Mouse (Mus musculus): Measurements from ENCODE around the gene H2-M5. TPM values are rescaled to one million over a fixed set of nuclear protein-coding genes. Genes with fewer than 3 reads are reported as not detected.

Gene H2-M5
- not detected for polyA plus RNA-seq (2017; shearing (Covaris generic))

DNA sequence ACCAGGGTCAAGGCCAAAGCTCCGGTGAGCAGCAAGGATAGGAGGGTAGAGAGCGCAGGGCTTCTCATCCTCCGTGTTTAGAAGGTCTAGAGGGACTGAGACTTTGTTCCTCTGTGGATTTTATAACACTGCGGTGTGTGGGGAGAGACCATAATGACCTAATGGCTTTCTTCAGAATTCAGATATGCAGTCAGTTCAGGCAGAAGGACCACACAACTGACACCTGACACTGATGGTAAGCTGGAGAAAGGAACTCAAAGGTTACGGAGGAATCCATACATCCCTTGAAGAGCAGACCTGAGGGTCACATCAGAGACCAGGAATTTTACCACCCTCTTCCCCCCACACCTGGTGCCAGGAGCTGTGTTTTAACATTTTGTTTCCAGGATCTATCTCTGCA lies at the start of gene H2-M5:
H2-M5 (minus strand) TSS at position 101 of the 400 bp plus-strand sequence.

GRCm38 (mm10) chr17:37022628-37023576 lies 33.6 kb upstream of the H2-M5 start, which contains the start of gene Mog:
TSS of gene Mog (minus strand) at chr17:37023398.

GRCm38 (mm10) chr17:37000863-37001262 lies 11.5 kb upstream of the H2-M5 start, which contains the start of gene Zfp57:
TSS of gene Zfp57 (plus strand) at chr17:37001163.

DNA sequence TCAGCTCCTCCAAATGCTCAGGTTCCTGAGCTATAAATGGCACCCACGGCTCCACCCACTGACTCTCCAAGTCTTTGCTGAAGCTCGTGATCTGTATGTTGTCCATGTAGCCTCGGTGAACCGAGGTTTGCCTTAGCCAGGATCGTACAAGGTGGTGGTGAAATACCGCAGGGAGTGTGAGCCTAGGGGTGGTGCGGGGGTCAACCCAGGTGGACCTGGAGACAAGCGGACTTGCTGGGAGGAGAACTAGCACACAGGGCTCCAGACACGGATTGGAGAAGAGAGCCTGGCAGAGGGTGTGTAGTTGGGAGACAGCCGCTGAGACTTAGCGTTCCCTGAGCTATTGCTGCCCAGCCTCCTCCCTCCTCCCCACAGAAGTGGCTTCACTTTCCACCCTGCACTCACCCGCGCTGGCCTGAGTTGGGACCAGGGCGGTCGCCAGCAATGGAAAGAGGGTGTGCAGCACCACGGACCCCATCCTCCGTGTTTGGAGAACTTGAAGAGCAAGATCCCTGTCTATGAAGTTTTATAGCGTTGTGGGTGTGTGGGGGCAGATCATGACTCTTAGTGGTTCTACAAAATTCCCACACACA lies 8.0 kb downstream of the H2-M5 start, which contains the start of gene 2410137M14Rik:
2410137M14Rik (minus strand) TSS at position 17 of the 593 bp plus-strand sequence.

DNA sequence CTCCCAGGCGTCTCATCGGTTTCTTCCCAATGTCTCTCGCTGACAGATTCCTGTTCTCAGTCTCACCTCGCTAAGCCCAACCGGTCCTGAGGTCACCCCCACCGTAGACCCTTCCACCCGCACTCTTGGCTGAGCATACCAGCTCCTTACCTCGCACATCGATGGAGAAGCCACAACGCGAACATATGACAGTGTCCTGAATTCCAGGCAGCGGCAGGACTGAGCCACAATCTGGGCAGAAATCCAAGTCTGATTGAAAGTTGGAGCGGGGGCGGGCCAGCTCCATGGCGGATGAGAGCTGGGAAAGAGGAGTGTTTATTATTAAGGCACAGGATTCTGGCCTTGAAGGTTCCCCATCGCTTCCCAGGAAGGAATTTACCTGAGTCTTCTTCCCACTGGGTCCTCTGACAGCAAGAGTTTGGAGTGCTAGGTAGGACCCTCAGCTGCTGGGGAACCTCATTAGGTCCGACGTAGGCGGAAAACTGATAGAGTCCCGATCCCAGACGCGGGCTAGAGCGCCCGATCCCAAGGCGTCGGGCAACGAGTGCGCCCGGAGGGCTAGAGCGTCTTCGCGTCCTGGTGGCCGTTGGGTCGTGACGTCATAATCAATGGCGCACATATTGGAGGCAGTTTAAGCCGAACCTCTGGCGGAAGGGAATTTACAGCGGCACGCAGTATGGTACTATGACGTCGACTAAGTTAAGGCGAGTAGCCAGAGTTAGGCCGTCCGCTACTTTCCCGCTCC lies 31.2 kb downstream of the H2-M5 start, which contains the start of the genes Znrd1 and Znrd1as:
Znrd1 (minus strand) TSS at position 561 of the 745 bp plus-strand sequence.
Znrd1as (plus strand) TSS at position 594 of the 745 bp plus-strand sequence.

DNA sequence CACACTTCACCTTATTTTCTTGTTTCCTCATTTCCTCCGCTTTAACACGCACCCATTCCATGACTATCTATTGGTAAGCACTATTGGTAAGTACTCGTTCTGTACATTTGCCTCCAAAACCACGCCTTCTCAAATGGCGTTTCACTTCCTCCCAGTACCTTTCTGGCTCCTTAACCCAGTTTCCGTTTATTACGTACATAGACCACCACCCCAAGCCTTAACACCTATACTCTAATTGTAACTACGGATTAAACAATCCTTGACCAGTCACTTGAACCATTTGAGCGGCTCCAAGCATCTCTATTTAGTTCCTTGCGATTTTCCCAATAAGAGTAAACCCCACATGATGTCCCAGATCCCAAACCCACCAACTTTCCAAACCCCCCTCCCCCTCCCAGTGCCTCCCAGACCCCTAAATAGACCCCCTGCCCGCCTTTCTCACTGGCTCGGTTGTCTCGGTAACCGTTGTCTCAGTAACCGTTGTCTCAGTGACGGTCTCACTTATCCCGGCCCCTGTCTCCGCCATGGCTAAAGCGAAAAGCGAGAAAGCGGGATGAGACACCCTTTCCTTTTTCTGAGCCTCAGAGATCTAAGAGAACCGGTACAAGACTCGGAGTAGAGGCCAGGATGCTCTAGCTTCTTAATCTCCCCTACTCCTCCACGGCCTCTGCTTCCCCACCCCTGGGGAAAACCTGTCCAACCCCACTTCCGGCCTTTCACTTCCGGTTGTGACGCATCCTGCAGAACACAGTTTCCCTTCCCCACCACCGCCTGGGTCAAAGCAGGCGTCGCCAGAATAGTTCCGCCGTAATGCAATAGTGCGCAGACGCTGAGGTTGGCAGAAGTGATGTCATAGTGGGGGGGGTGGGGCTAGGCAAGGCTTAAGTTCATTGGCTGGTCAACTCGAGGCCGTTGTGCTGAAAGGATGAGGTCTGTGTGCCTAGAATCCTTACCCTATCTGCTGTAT lies 38.1 kb downstream of the H2-M5 start, which contains the start of gene Ppp1r11:
Ppp1r11 (minus strand) TSS at position 761 of the 967 bp plus-strand sequence.

DNA sequence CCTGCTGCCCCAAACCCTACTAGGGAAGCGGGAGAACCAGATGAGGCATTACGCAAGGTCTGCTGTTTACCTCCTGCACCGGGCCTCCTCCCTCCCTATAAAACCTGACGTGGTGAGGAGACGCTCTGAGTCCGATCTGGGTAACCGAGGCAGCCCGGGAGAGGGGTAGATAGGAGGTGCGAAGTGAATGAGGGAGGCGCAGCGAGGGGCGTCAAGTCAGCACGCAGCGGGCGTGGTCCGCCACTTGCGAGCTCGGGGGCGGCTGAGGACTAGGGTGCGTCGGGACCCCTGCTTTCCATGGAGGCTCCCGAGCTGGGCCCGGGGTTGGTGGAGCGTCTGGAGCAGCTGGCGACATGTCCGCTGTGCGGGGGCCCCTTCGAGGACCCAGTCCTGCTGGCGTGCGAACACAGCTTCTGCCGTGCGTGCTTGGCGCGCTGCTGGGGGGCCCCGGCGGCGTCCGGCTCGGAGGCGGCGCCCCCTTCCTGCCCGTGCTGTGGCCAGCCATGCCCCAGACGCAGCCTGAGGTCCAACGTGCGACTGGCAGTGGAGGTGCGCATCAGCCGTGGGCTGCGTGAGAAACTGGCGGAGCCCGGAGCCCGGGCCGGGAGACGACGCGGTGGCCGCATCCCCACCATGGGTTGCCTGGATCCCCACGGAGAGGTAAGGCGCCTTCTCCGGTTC lies 46.4 kb downstream of the H2-M5 start, which contains the start of gene Rnf39:
Rnf39 (plus strand) TSS at position 128 of the 681 bp plus-strand sequence.

Other genes starting within 250 kb of the H2-M5 start
- not detected for gene H2-M10.5, start 216.6 kb downstream of the H2-M5 start, polyA plus RNA-seq (2017; shearing (Covaris generic))
- not detected for gene H2-M10.6, start 177.4 kb downstream of the H2-M5 start, polyA plus RNA-seq (2017; shearing (Covaris generic))
- gene Trim26, start 152.4 kb downstream of the H2-M5 start, polyA plus RNA-seq (2017; shearing (Covaris generic)) = 141 TPM
- gene Trim15, start 122.3 kb downstream of the H2-M5 start, polyA plus RNA-seq (2017; shearing (Covaris generic)) = 0.26 TPM
- not detected for gene Trim10, start 120.0 kb downstream of the H2-M5 start, polyA plus RNA-seq (2017; shearing (Covaris generic))
- not detected for gene Trim40, start 99.4 kb downstream of the H2-M5 start, polyA plus RNA-seq (2017; shearing (Covaris generic))
- gene Trim31, start 91.4 kb downstream of the H2-M5 start, polyA plus RNA-seq (2017; shearing (Covaris generic)) = not detected
- 0.53 TPM for gene Rnf39, start 46.6 kb downstream of the H2-M5 start, polyA plus RNA-seq (2017; shearing (Covaris generic))
- 108 TPM for gene Ppp1r11, start 37.8 kb downstream of the H2-M5 start, polyA plus RNA-seq (2017; shearing (Covaris generic))
- gene Znrd1, start 31.0 kb downstream of the H2-M5 start, polyA plus RNA-seq (2017; shearing (Covaris generic)) = 99.8 TPM
- 1.2 TPM for gene Znrd1as, start 30.9 kb downstream of the H2-M5 start, polyA plus RNA-seq (2017; shearing (Covaris generic))
- gene 2410137M14Rik, start 8.3 kb downstream of the H2-M5 start, polyA plus RNA-seq (2017; shearing (Covaris generic)) = not detected
- not detected for gene Zfp57, start 11.6 kb upstream of the H2-M5 start, polyA plus RNA-seq (2017; shearing (Covaris generic))
- not detected for gene Mog, start 33.9 kb upstream of the H2-M5 start, polyA plus RNA-seq (2017; shearing (Covaris generic))
- gene Gabbr1, start 56.4 kb upstream of the H2-M5 start, polyA plus RNA-seq (2017; shearing (Covaris generic)) = 15.7 TPM
- gene Olfr90, start 99.0 kb upstream of the H2-M5 start, polyA plus RNA-seq (2017; shearing (Covaris generic)) = 0.16 TPM
- not detected for gene Olfr91, start 108.7 kb upstream of the H2-M5 start, polyA plus RNA-seq (2017; shearing (Covaris generic))
- not detected for gene Olfr92, start 130.6 kb upstream of the H2-M5 start, polyA plus RNA-seq (2017; shearing (Covaris generic))
- not detected for gene Olfr93, start 172.0 kb upstream of the H2-M5 start, polyA plus RNA-seq (2017; shearing (Covaris generic))
- not detected for gene Ubd, start 204.4 kb upstream of the H2-M5 start, polyA plus RNA-seq (2017; shearing (Covaris generic))
- gene Olfr94, start 211.5 kb upstream of the H2-M5 start, polyA plus RNA-seq (2017; shearing (Covaris generic)) = not detected
- not detected for gene Olfr95, start 223.6 kb upstream of the H2-M5 start, polyA plus RNA-seq (2017; shearing (Covaris generic))
- not detected for gene Olfr96, start 230.6 kb upstream of the H2-M5 start, polyA plus RNA-seq (2017; shearing (Covaris generic))
- not detected for gene Olfr97, start 247.8 kb upstream of the H2-M5 start, polyA plus RNA-seq (2017; shearing (Covaris generic))